Mouse (Mus musculus) neural tube, embryonic 11.5 days (tissue): ENCODE results near the gene Cnr1. TPM values are rescaled to one million over a fixed set of nuclear protein-coding genes. Genes with fewer than 3 reads are reported as not detected.

Experiments used
- ATAC-seq: fragments of 200-750 bp; cut with Nextera tagmentation; 2 replicates; pipeline ENCODE4 v1.8.0; 2017; ENCODE audit warnings: moderate number of reproducible peaks, mild to moderate bottlenecking, moderate TSS enrichment, moderate library complexity; ENCODE audit not compliant: insufficient read depth, low FRiP score, low TSS enrichment
- DNase-seq: peaks from one replicate; pipeline ENCODE4 v3.0.0-alpha.2; 2015; ENCODE audit warnings: low spot score
- H3K27ac ChIP-seq: fragments of 300-500 bp; sonication (generic); 2 replicates; pipeline ENCODE4 v1.5.1; 2014; ENCODE audit warnings: low read depth, mild to moderate bottlenecking, low read length
- H3K27me3 ChIP-seq: fragments of 300-500 bp; sonication (generic); 2 replicates; pipeline ENCODE4 v1.6.1; 2014; ENCODE audit warnings: mild to moderate bottlenecking, low read length, mixed read lengths; ENCODE audit not compliant: control insufficient read depth, insufficient read depth
- H3K36me3 ChIP-seq: fragments of 300-500 bp; sonication (generic); 2 replicates; pipeline ENCODE4 v1.6.1; 2014; ENCODE audit warnings: mild to moderate bottlenecking, low read length, moderate library complexity, mixed read lengths; ENCODE audit not compliant: control insufficient read depth, insufficient read depth
- H3K4me1 ChIP-seq: fragments of 300-500 bp; sonication (generic); 2 replicates; pipeline ENCODE4 v1.6.1; 2014; ENCODE audit warnings: low read length, mixed read lengths; ENCODE audit not compliant: control insufficient read depth, insufficient read depth
- H3K4me2 ChIP-seq: fragments of 300-500 bp; sonication (generic); 2 replicates; pipeline ENCODE4 v1.6.1; 2014; ENCODE audit warnings: low read depth, mild to moderate bottlenecking, moderate library complexity
- H3K4me3 ChIP-seq: fragments of 300-500 bp; sonication (generic); 2 replicates; pipeline ENCODE4 v1.5.1; 2014; ENCODE audit warnings: low read depth, low read length
- H3K9ac ChIP-seq: fragments of 300-500 bp; sonication (generic); 2 replicates; pipeline ENCODE4 v1.6.1; 2014; ENCODE audit warnings: mild to moderate bottlenecking, low read length
- H3K9me3 ChIP-seq: fragments of 300-500 bp; sonication (generic); 2 replicates; pipeline ENCODE4 v1.6.1; 2016; ENCODE audit warnings: low read length; ENCODE audit not compliant: control insufficient read depth
- WGBS: fragments of 180-500 bp; shearing (Covaris S2); extraction: QIAGEN DNeasy Blood & Tissue Kit; methylation state at CpG from one replicate; pipeline ENCODE4 v1.1.7; 2014; 5-methylcytosine and 5-hydroxymethylcytosine counted together
- polyA plus RNA-seq: library from polyadenylated mRNA; unstranded; fragments of >200 nt; fragmentation: Nextera tagmentation; extraction: Ambion mirVana; gene quantifications from 2 replicates; pipeline ENCODE4 v1.2.1, GENCODE M21; 2014

Gene Cnr1
- polyA plus RNA-seq, 1 experiment from 2014 or later = 20.4 TPM

DNA sequence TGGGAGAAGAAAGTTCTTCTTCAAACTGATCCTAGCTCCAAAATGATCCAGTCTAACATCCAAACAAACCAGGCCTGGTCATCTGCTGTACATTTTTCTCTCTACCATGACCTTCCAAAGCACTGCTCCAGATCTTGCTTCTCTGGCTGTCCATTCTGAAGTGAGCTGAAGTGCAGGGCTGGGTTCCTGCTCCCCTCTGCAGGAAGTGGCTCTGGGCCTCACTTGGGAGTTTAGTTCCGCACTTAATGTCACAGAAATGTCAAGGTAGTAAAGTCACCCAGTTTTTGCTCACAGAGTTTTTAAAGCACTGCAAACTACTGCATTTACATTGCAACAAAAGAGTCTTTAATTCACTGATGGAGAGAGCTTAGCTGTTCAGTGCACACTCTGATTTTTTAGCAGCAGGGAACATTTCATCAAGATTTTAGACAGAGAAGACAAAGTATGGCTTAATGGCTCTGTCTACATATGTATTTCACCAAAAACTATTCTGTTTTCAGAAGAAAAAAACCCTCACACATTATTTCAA is 20.5 kb upstream of the Cnr1 start:
- no peak for ATAC-seq
- Histone ChIP-seq H3K27ac (no peak overlapping the region), H3K4me2 (no peak overlapping the region), H3K27me3 (no peaks in the 10 kb centered on the region), H3K9ac (no peak overlapping the region), H3K9me3 (no peaks in the 10 kb centered on the region), H3K36me3 (no peaks in the 10 kb centered on the region), H3K4me3 (no peak overlapping the region), H3K4me1 (no peaks in the 10 kb centered on the region)
- no peak for DNase-seq
- 61% methylated on average over 1 of the region's 1 CpGs for WGBS

DNA sequence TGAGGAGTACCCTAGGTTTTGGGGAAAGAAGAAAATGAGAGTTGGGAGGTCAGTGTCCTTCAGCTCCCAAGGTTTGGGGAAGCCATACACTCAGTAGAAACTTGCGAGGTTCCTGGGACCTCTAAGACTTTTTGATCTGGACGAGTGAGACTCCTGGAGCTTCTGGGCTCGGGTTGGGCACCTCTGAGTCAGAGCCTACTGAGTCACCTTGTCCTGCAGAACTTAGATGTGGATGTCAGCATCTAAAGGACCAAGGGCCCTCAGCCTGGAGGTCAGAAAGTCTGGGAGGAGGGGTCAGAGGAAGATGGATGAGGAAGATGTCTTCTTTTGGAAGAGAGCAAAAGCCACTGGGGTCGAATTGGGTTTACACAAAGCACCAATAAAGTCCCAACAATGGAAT is 19.6 kb upstream of the Cnr1 start:
- H3K4me1 ChIP-seq = no peaks in the 10 kb centered on the region
- DNase-seq (no peak), ATAC-seq (no peak)
- H3K4me3 ChIP-seq = no peak overlapping the region
- no peaks in the 10 kb centered on the region for H3K27me3 ChIP-seq
- no peak overlapping the region for H3K9ac ChIP-seq
- 77% methylated on average over 4 of the region's 4 CpGs for WGBS
- H3K4me2 ChIP-seq = no peak overlapping the region
- no peaks in the 10 kb centered on the region for H3K9me3 ChIP-seq
- no peaks in the 10 kb centered on the region for H3K36me3 ChIP-seq
- H3K27ac ChIP-seq = no peak overlapping the region

- DNase-seq = no peak
- no peak overlapping the region for H3K9ac ChIP-seq
- 38% methylated on average over 3 of the region's 3 CpGs for WGBS
- no peak overlapping the region for H3K4me2 ChIP-seq
- H3K27me3 ChIP-seq = no peaks in the 10 kb centered on the region
- no peaks in the 10 kb centered on the region for H3K36me3 ChIP-seq
- ATAC-seq = no peak
- H3K9me3 ChIP-seq = no peaks in the 10 kb centered on the region
- H3K4me1 ChIP-seq = no peaks in the 10 kb centered on the region
- no peak overlapping the region for H3K4me3 ChIP-seq
- H3K27ac ChIP-seq = no peak overlapping the region
Measured at GRCm38 (mm10) chr4:33908786-33909185, 15.6 kb upstream of the Cnr1 start.

DNA sequence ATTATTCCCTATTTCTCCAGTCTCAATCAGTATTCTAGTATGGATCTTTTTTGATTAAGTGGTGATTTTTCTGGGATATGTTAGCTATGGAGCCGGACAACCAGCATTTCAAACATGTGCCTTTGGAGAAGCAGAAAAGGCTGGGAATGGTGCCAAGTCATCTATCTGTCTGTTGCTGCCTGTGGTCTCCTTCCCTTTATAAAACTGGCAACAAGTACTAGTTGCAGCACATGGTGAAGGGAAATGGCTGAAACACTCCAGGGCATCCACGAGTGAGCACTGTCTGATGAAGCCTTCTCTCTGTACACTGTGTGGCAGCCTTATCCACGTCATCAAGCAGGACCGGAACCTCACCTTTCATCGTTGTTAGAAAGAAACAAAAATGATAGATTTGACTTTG is 8.7 kb upstream of the Cnr1 start:
- 86% methylated on average over 5 of the region's 5 CpGs for WGBS
- no peaks in the 10 kb centered on the region for H3K36me3 ChIP-seq
- DNase-seq = no peak

DNA sequence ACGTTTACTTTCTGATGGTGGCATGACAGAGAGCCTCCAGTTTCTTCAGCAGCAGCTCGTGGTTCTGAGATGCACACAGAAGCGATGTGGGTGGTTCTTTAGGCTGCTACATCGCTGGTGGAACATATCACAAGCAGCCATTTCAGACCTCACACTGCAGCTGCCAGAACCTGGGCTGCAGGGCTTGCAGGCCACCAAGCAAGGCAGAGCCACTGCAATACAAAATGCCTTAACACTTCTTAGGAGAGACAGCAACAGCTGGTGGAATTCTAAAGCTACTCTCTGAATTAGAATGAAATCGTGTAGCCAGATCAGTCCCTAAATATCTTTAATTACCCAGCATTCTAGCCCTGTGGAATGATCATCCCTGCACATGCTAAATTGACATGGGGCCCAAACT is 3.6 kb upstream of the Cnr1 start:
- Histone ChIP-seq H3K27me3 (peaks cover 14% of the 10 kb centered on the region), H3K4me3 (no peak overlapping the region), H3K36me3 (no peaks in the 10 kb centered on the region), H3K4me1 (0 out of 2 replicates have a peak, but pooled peaks cover 3% of the 10 kb centered on the region), H3K9me3 (no peaks in the 10 kb centered on the region), H3K9ac (no peak overlapping the region), H3K4me2 (no peak overlapping the region), H3K27ac (no peak overlapping the region)
- DNase-seq (no peak), ATAC-seq (no peak)
- 55% methylated on average over 5 of the region's 5 CpGs for WGBS

More for the DNA sequence above, 8.7 kb upstream of the Cnr1 start:
- Histone ChIP-seq H3K9ac (no peak overlapping the region), H3K27ac (no peak overlapping the region), H3K27me3 (peaks cover 1% of the 10 kb centered on the region; the same call in 1 of the 2 replicates), H3K4me2 (no peak overlapping the region), H3K4me3 (no peak overlapping the region), H3K9me3 (no peaks in the 10 kb centered on the region), H3K4me1 (no peaks in the 10 kb centered on the region)
- ATAC-seq = no peak

GRCm38 (mm10) chr4:33923151-33923760 is 1.1 kb upstream of the Cnr1 start:
- H3K9me3 ChIP-seq = no peaks in the 10 kb centered on the region
- H3K9ac ChIP-seq = peak overlapping the region; percentile 84
- peak overlapping the region; percentile 87 for H3K4me2 ChIP-seq
- H3K4me1 ChIP-seq = 0 out of 2 replicates have a peak, but pooled peaks cover 3% of the 10 kb centered on the region
- no peak; the same call in 1 of the 2 replicates for ATAC-seq
- H3K27me3 ChIP-seq = peaks cover 20% of the 10 kb centered on the region
- WGBS = 1% methylated on average over 19 of the region's 19 CpGs
- peak overlapping the region; percentile 57 for H3K4me3 ChIP-seq
- no peak for DNase-seq
- no peaks in the 10 kb centered on the region for H3K36me3 ChIP-seq
- peak overlapping the region; percentile 92; the same call in 1 of the 2 replicates for H3K27ac ChIP-seq

DNA sequence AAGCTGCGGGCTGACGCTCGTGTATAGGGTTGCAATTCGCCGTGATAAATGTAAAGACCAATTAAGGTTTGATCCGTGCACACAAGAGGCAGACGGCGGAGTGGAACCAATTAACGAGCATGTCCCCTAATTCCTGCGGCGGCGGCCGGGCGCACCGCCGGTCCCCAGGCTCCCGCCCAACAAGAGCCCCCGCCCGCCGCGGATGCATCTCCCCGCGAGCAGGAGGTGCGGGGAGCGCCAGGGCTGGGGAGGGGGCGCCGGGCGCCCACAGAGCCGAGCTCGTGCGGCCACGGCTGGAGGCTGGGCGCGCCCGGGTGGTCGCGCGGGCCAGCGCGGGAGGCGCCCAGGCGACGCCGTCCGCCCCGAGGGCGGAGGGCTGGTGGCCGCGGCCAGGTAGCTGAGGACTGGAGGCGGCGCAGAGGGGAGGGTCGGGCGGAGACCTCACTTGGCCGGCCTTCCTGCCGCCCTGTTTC is 596 bp upstream of the Cnr1 start:
- Histone ChIP-seq H3K9ac (peak overlapping the region; percentile 84), H3K27ac (peak overlapping the region; percentile 92), H3K36me3 (no peaks in the 10 kb centered on the region), H3K4me2 (peak overlapping the region; percentile 87), H3K27me3 (peaks cover 20% of the 10 kb centered on the region), H3K4me1 (0 out of 2 replicates have a peak, but pooled peaks cover 3% of the 10 kb centered on the region), H3K9me3 (no peaks in the 10 kb centered on the region), H3K4me3 (peak overlapping the region; percentile 57)
- peak; percentile 28 for ATAC-seq
- DNase-seq = peak; percentile 65
- under 1% methylated on average over 29 of the region's 55 CpGs for WGBS

DNA sequence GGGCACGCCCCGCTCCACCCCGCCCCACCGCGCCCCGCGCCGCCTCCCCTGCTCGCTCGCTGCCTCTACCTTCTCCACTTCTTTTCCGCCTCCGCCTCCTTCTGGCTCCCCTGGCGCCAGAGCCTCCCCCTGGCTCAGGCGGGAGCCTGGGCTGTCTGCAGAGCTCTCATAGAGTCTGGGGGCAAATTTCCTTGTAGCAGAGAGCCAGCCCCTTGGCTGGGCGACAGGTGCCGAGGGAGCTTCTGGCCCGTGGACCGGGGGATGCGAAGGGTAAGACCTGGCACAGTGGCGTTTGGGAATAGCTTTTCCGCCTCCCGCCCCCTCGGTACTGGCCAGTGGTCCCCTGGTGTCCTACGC is 474 bp downstream of the Cnr1 start:
- peak overlapping the region; percentile 87 for H3K4me2 ChIP-seq

GRCm38 (mm10) chr4:33925489-33925888 is 1.1 kb downstream of the Cnr1 start:
- ATAC-seq = no peak
- H3K36me3 ChIP-seq = no peaks in the 10 kb centered on the region
- 0 out of 2 replicates have a peak, but pooled peaks cover 3% of the 10 kb centered on the region for H3K4me1 ChIP-seq
- no peak overlapping the region; the same call in 1 of the 2 replicates for H3K9ac ChIP-seq
- peak overlapping the region; percentile 87 for H3K4me2 ChIP-seq
- WGBS = 63% methylated on average over 4 of the region's 4 CpGs
- H3K4me3 ChIP-seq = peak overlapping the region; percentile 57
- DNase-seq = no peak
- no peaks in the 10 kb centered on the region for H3K9me3 ChIP-seq
- peak overlapping the region; percentile 92 for H3K27ac ChIP-seq
- H3K27me3 ChIP-seq = peaks cover 20% of the 10 kb centered on the region

More for the DNA sequence above, 474 bp downstream of the Cnr1 start:
- 0 out of 2 replicates have a peak, but pooled peaks cover 3% of the 10 kb centered on the region for H3K4me1 ChIP-seq
- peak overlapping the region; percentile 57 for H3K4me3 ChIP-seq
- H3K27me3 ChIP-seq = peaks cover 20% of the 10 kb centered on the region
- 0% methylated on average over 13 of the region's 24 CpGs for WGBS
- no peaks in the 10 kb centered on the region for H3K36me3 ChIP-seq
- DNase-seq = no peak
- no peak; the same call in none of the 2 replicates for ATAC-seq
- peak overlapping the region; percentile 84 for H3K9ac ChIP-seq
- no peaks in the 10 kb centered on the region for H3K9me3 ChIP-seq
- peak overlapping the region; percentile 92 for H3K27ac ChIP-seq
